Comparison of ENCODE assay signal across 8 mouse cellular contexts in the genomic region with DNA sequence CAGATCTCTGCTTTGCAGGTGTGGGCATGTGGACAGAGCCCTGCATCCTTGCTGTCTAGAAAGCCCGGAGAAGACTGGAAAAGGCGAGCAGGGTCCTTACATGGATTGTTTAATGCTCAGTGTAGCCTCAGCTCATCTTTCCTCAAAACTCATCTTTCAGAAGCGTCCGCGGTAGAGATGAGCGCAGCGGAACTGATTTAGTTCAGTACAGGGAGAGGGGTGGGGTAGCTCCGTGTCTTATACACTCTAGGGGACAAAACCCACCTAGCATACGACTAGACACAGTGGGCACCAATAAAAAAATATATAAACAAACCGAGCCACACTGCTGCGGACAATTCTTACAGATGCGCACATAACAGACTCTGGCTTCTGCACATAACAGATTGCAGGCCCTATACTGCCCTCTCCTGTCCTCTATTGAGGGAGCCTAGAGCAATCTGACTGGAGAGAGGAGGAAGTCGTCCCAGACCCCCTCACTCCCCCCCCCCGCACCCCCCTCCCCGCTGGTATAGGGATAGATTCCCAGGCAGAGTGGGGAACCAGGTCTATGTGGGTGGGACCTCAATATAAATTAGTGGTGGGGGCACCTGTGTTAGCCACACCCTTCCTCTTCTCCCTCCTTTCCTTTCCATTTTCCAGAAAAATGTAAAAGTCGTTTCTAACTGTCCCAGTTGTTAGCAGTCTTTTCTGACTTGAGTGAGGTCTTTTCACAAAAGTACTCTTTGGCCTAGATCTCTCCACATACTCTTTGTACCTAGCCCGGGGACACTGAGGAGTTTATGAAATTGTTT. TPM values are rescaled to one million over a fixed set of nuclear protein-coding genes. Genes with fewer than 3 reads are reported as not detected.
DNase-seq lines count a peak whose midpoint lies in the region; ATAC-seq lines count a peak whose summit lies in the region.

No protein-coding gene starts in this region.

- WGBS in liver, embryonic 16.5 days (ENCODE audit: insufficient replicate concordance) = 7% methylated on average over 17 of the region's 17 CpGs

- H3K36me3 ChIP-seq in liver, embryonic 16.5 days (ENCODE audit: control insufficient read depth, insufficient read depth) = no peaks in the 10 kb centered on the region

- no peak overlapping the region for H3K27ac ChIP-seq in liver, embryonic 16.5 days (ENCODE audit: low read length)

- H3K9ac ChIP-seq in liver, embryonic 16.5 days (ENCODE audit: low read depth, low read length) = no peak overlapping the region

- no peak for ATAC-seq in liver, embryonic 16.5 days (ENCODE audit: low read depth)

- DNase-seq in kidney, adult 18-20 months = peak; percentile 5
- no peak for DNase-seq in kidney, adult 9 months
- DNase-seq in cerebellum, postnatal 25 days = peak; percentile 19 to 45
- peak; percentile 56 for DNase-seq in heart, postnatal 4 days
- peak; percentile 85 for DNase-seq in retina, postnatal 1 day
- DNase-seq in urinary bladder, postnatal 4 days (ENCODE audit: low spot score in 2 of 2) = no peak
- no peak for DNase-seq in thymus, postnatal 36 days

- H3K4me1 ChIP-seq in liver, embryonic 16.5 days (ENCODE audit: control insufficient read depth, low read depth, low read length) = peaks cover 32% of the 10 kb centered on the region

- H3K4me2 ChIP-seq in liver, embryonic 16.5 days (ENCODE audit: low read depth, low read length) = peak overlapping the region; percentile 43; the same call in 1 of the 2 replicates

- H3K27me3 ChIP-seq in liver, embryonic 16.5 days (ENCODE audit: control insufficient read depth, insufficient read depth, low read depth, low read length) = peaks cover 76% of the 10 kb centered on the region

- H3K4me3 ChIP-seq in liver, embryonic 16.5 days (ENCODE audit: low read depth, low read length) = no peak overlapping the region; the same call in 1 of the 2 replicates

- H3K9me3 ChIP-seq in liver, embryonic 16.5 days (replicated peaks; ENCODE audit: control insufficient read depth, low read length) = no peaks in the 10 kb centered on the region

RNA-seq across cellular contexts. Expression of a gene that starts 4.1 kb away (rescaled TPM):
- total RNA-seq in heart, postnatal 4 days (2021) = 1 to 10 TPM; 5.1 to 6.2 TPM
- polyA plus RNA-seq in liver, embryonic 16.5 days (2015; fragmentation: Nextera tagmentation; extraction: Ambion mirVana) = 0.18 and 0.35 TPM in 2 replicates

RNA-seq across cellular contexts. Expression of a gene that starts 31.9 kb away (rescaled TPM):
- 10 to 100 TPM; 26.3 to 27.2 TPM for total RNA-seq in heart, postnatal 4 days (2021)
- 2.9 and 3.5 TPM in 2 replicates for polyA plus RNA-seq in liver, embryonic 16.5 days (2015; fragmentation: Nextera tagmentation; extraction: Ambion mirVana)

RNA-seq across cellular contexts. Expression of a gene that starts 33.7 kb away (rescaled TPM):
- total RNA-seq in heart, postnatal 4 days (2021) = not detected
- polyA plus RNA-seq in liver, embryonic 16.5 days (2015; fragmentation: Nextera tagmentation; extraction: Ambion mirVana) = not detected in 2 replicates

Comparison
In these comparisons a context has a peak if more than half of its experiments do, and no peak if none do; other contexts are left out.
1. DNase-seq: peak in kidney, adult 18-20 months (single experiment), cerebellum, postnatal 25 days (2 of 2), heart, postnatal 4 days (single experiment) and retina, postnatal 1 day (single experiment); none in kidney, adult 9 months (single experiment), urinary bladder, postnatal 4 days (0 of 2) and thymus, postnatal 36 days (0 of 2).